Mouse (Mus musculus): Measurements from ENCODE around the gene Dppa3.
A peak's percentile ranks its signal among the peaks of the same experiment; 100 is the strongest.

The Dppa3 gene

GRCm38 (mm10) chr6:122669406-122670200 lies 43.4 kb downstream of the Dppa3 start:
- DNase-seq: peak; percentile 96

DNA sequence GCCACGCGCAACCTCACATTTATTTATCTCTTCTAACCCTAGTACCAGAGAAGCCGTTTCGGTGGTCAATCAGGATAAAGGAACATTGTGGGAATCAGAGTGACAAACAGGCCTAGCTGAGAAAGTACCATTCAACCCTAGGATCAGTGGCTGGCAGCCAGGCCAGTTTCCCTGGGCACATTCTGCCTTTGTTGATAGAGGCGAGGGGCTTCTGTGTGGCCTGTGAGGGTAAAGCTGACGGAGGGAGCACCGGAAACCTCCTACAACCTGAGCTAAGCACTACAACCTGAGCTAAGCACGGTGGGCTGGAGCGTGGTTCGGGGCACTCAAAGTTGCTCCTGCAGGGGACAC lies 44.0 kb downstream of the Dppa3 start:
- DNase-seq: no peak

DNA sequence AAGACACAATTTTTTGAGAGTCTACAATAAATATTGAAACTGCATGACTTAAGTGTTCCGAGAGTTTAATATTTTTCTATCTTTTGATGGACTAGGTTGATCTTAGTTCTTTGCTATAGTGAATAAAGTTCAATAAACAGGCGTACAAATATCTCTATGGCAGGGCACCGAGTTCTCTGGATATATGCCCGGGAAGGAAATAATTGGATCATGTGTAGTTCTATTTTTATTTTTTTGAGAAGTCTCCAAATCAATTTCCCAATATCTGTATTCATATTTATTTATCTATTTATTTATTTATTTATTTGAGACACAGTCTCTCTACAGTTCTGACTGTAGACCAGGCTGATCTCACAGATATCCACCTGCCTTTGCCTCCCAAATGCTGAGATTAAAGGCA lies 44.6 kb downstream of the Dppa3 start:
- DNase-seq: no peak

DNA sequence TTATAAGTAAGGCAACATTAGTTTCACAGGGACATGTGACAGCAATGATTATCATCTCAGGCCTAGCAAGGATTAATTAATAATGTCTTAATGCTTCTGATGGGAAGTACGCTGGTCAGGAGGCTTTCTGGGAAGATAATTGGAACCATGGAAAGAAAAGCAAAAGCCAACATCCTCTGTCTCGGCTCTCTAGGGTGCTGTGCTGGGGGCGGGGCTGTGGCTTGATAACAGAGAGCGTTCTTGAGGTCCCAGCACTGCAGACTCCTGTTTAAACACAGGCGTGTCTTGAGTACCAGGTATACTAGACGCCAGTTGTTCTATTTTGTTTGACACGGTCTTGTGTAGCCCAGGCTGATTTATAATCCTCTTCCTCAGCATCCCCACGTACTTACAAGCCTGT lies 46.5 kb downstream of the Dppa3 start:
- DNase-seq: no peak
